Mouse (Mus musculus) gastrocnemius, postnatal 14 days (tissue): ENCODE results near the gene Dlg1. TPM values are rescaled to one million over a fixed set of nuclear protein-coding genes. Genes with fewer than 3 reads are reported as not detected.

ENCODE experiments used
- DNase-seq: peaks from one replicate; pipeline ENCODE4 v3.0.0; 2021; ENCODE audit warnings: mixed read lengths
- intact Hi-C: fragments of 180-260 bp; cut with DNase I; formaldehyde crosslinking; loops from one replicate; pipeline ENCODE4 v1.15.1; 2025; ENCODE audit warnings: low total_unique reads
- total RNA-seq, 2 experiments: library from RNA; stranded (reverse); gene quantifications; 2 replicates each; pipeline ENCODE4 v1.2.3; 2021

Gene Dlg1
- total RNA-seq, 2 experiments from 2014 or later, result 26.4 to 30.9 TPM

- no peak for DNase-seq
- intact Hi-C loops, result no loop called here
These were observed 11.0 kb upstream of the Dlg1 start for GRCm38 (mm10) chr16:31652115-31652843.

GRCm38 (mm10) chr16:31653616-31654015 is 9.6 kb upstream of the Dlg1 start:
- intact Hi-C loops, result no loop called here

GRCm38 (mm10) chr16:31654021-31654420 is 9.2 kb upstream of the Dlg1 start:
- no peak for DNase-seq
- intact Hi-C loops, result no loop called here

More at GRCm38 (mm10) chr16:31653616-31654015, 9.6 kb upstream of the Dlg1 start:
- DNase-seq, result no peak

- no peak for DNase-seq
These were observed 7.7 kb upstream of the Dlg1 start for GRCm38 (mm10) chr16:31655531-31655930.

GRCm38 (mm10) chr16:31657502-31657901 is 5.7 kb upstream of the Dlg1 start:
- intact Hi-C loops, result no loop called here

More at GRCm38 (mm10) chr16:31655531-31655930, 7.7 kb upstream of the Dlg1 start:
- intact Hi-C loops, result no loop called here

GRCm38 (mm10) chr16:31658539-31659334 is 4.5 kb upstream of the Dlg1 start:
- intact Hi-C loops, result no loop called here
- DNase-seq, result no peak

More at GRCm38 (mm10) chr16:31657502-31657901, 5.7 kb upstream of the Dlg1 start:
- no peak for DNase-seq

- intact Hi-C loops, result no loop called here
- no peak for DNase-seq
These were observed 3.8 kb upstream of the Dlg1 start for GRCm38 (mm10) chr16:31659453-31659852.

GRCm38 (mm10) chr16:31662556-31663378 is 476 bp upstream of the Dlg1 start:
- DNase-seq, result no peak
- intact Hi-C loops, result no loop called here

- no peak for DNase-seq
- intact Hi-C loops, result no loop called here
These were observed 999 bp downstream of the Dlg1 start for GRCm38 (mm10) chr16:31664287-31664597.

GRCm38 (mm10) chr16:31672202-31672601 is 9.0 kb downstream of the Dlg1 start:
- no peak for DNase-seq
- intact Hi-C loops, result no loop called here

- intact Hi-C loops, result no loop called here
- no peak for DNase-seq
These were observed 14.2 kb downstream of the Dlg1 start for GRCm38 (mm10) chr16:31677463-31677862.

GRCm38 (mm10) chr16:31682291-31682690 is 19.0 kb downstream of the Dlg1 start:
- intact Hi-C loops, result no loop called here
- no peak for DNase-seq

- intact Hi-C loops, result no loop called here
- no peak for DNase-seq
These were observed 20.6 kb downstream of the Dlg1 start for GRCm38 (mm10) chr16:31683670-31684430.

- intact Hi-C loops, result no loop called here
- DNase-seq, result no peak
These were observed 21.5 kb downstream of the Dlg1 start for GRCm38 (mm10) chr16:31684771-31685170.

- intact Hi-C loops, result no loop called here
- DNase-seq, result no peak
These were observed 24.5 kb downstream of the Dlg1 start for GRCm38 (mm10) chr16:31687766-31688165.

- DNase-seq, result no peak
- intact Hi-C loops, result no loop called here
These were observed 32.2 kb downstream of the Dlg1 start for GRCm38 (mm10) chr16:31695286-31696020.

- intact Hi-C loops, result no loop called here
- no peak for DNase-seq
These were observed 33.1 kb downstream of the Dlg1 start for GRCm38 (mm10) chr16:31696367-31696766.

GRCm38 (mm10) chr16:31697341-31697740 is 34.1 kb downstream of the Dlg1 start:
- DNase-seq, result no peak
- intact Hi-C loops, result no loop called here

GRCm38 (mm10) chr16:31705213-31705612 is 42.0 kb downstream of the Dlg1 start:
- no peak for DNase-seq
- intact Hi-C loops, result no loop called here
